Mouse (Mus musculus): ENCODE measurements around the gene Gpnmb. TPM values are rescaled to one million over a fixed set of nuclear protein-coding genes. Genes with fewer than 3 reads are reported as not detected.

Gpnmb gene
- polyA plus RNA-seq (2014; fragmentation: Nextera tagmentation; extraction: Ambion mirVana): 0.21 and 0.84 TPM in 2 replicates

DNA sequence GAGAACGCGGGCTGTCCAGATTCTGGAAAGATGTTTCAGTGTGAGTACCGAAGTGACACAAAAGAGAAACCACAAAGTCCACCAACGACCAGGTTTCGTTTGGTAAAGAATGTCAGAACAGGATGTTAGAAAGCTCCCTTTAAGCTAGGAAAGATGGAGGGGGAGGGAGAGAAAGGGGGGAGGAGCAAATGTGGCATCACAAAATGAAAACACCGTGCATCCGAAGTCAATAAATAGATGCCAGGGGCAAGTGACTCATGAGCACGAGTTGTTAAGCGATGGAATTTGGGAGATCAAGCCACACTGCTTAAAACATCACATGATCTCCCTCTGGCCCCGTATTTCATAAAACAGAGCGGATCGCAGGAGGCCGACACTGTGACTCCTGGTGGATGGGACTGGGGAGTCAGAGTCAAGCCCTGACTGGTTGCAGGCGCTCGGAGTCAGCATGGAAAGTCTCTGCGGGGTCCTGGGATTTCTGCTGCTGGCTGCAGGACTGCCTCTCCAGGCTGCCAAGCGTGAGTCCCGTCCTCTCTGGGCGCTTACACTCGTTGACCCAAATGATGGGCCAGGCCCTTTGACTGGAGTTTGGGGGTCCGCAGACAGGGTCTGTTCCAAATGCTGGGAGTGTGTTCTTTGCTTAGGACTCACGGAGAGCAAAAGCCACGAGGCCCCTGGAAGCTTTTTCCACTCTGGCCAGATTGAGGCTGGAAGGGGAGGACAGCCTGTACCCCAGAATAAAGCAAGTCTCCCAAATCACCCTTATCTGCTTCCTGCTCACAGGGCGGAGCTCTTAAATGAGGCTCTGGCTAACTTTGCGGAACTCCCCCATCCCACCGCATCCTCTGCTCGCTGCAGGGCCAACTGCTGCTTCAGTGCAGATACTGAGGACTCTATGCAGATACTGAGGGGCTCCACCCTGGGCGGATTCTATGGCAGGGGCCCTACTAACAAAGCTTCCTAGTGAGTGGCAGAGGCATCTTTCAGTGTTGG is at the start of gene Gpnmb:
Gene Gpnmb, plus strand, starts transcription at position 272 of the 993 bp plus-strand sequence.
- no peak within 1 kb of the TSS for H3K27ac ChIP-seq (ENCODE audit: low read depth, low read length)
- H3K4me1 ChIP-seq (replicated peaks; ENCODE audit: control insufficient read depth, insufficient read depth, low read length): peaks cover 6% of the 10 kb centered on the region
- H3K4me3 ChIP-seq (ENCODE audit: low read depth, low read length): no peak within 1 kb of the TSS
- H3K27me3 ChIP-seq (replicated peaks; ENCODE audit: control insufficient read depth, insufficient read depth, low read length): peaks cover 22% of the 10 kb centered on the region
- DNase-seq (ENCODE audit: low spot score) (no peak), ATAC-seq (replicated peaks; ENCODE audit: low FRiP score) (no peak)
- 28% methylated on average over 28 of the region's 28 CpGs for WGBS
- H3K9ac ChIP-seq (ENCODE audit: low read depth, low read length): no peak within 1 kb of the TSS
- peak within 1 kb of the TSS; percentile 34; the same call in 1 of the 2 replicates for H3K4me2 ChIP-seq
- H3K9me3 ChIP-seq (ENCODE audit: control insufficient read depth, low read length): no peaks in the 10 kb centered on the region
- H3K36me3 ChIP-seq (ENCODE audit: control insufficient read depth, insufficient read depth, low read length): no peaks in the 10 kb centered on the region

DNA sequence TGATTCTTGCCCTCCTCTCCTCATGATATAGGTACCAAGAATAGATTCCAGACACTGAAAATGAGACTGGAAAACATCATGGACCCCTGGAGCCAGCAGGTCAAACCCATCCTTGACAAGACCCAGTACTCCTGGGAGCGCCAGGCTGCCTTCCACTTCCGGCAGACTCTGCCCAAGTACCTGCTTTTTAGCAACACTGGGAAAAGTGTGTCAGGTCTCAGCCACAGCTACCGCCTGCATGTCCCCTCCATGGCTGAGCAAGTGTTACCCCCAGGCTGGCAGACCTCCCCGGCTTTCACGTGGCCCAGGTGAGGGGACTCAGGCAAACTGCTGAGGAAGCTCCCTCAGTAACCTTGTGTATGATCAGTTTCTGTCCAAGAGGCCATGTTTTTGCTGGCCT is 46.4 kb upstream of the Gpnmb start:
- H3K36me3 ChIP-seq (ENCODE audit: control insufficient read depth, insufficient read depth, low read length): no peaks in the 10 kb centered on the region
- H3K9ac ChIP-seq (ENCODE audit: low read depth, low read length): no peak overlapping the region
- ATAC-seq (replicated peaks; ENCODE audit: low FRiP score) (no peak), DNase-seq (ENCODE audit: low spot score) (no peak)
- 86% methylated on average over 5 of the region's 5 CpGs for WGBS
- H3K4me2 ChIP-seq: no peak overlapping the region
- no peaks in the 10 kb centered on the region for H3K27me3 ChIP-seq (replicated peaks; ENCODE audit: control insufficient read depth, insufficient read depth, low read length)
- H3K27ac ChIP-seq (ENCODE audit: low read depth, low read length): no peak overlapping the region
- H3K9me3 ChIP-seq (ENCODE audit: control insufficient read depth, low read length): no peaks in the 10 kb centered on the region
- H3K4me3 ChIP-seq (ENCODE audit: low read depth, low read length): no peak overlapping the region
- H3K4me1 ChIP-seq (replicated peaks; ENCODE audit: control insufficient read depth, insufficient read depth, low read length): no peaks in the 10 kb centered on the region

DNA sequence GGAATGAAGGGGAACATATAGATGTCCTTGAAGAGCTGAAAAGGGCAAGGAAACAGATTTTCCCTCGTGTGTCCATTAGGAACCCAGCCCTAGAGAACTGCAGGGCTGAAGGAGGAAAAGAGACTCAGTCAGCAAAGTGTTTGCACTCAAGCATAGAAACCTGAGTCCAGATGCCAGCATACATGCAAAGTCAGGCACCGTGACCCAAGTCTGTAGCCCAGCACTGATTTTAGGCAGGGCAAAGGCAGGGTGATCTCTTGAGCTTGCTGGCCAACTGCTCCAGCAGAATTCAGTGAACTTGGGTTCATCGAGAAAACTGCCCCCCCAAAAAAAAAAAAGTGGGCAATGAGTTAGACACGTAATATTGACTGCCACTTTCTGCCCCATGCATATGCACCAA is 44.4 kb upstream of the Gpnmb start:
- no peak for DNase-seq (ENCODE audit: low spot score)
- Histone ChIP-seq H3K27me3 (replicated peaks; ENCODE audit: control insufficient read depth, insufficient read depth, low read length) (no peaks in the 10 kb centered on the region), H3K4me2 (no peak overlapping the region), H3K27ac (ENCODE audit: low read depth, low read length) (no peak overlapping the region), H3K36me3 (ENCODE audit: control insufficient read depth, insufficient read depth, low read length) (no peaks in the 10 kb centered on the region), H3K4me3 (ENCODE audit: low read depth, low read length) (no peak overlapping the region), H3K9ac (ENCODE audit: low read depth, low read length) (no peak overlapping the region), H3K4me1 (replicated peaks; ENCODE audit: control insufficient read depth, insufficient read depth, low read length) (no peaks in the 10 kb centered on the region), H3K9me3 (ENCODE audit: control insufficient read depth, low read length) (no peaks in the 10 kb centered on the region)
- ATAC-seq (replicated peaks; ENCODE audit: low FRiP score): no peak
- 73% methylated on average over 4 of the region's 4 CpGs for WGBS

DNA sequence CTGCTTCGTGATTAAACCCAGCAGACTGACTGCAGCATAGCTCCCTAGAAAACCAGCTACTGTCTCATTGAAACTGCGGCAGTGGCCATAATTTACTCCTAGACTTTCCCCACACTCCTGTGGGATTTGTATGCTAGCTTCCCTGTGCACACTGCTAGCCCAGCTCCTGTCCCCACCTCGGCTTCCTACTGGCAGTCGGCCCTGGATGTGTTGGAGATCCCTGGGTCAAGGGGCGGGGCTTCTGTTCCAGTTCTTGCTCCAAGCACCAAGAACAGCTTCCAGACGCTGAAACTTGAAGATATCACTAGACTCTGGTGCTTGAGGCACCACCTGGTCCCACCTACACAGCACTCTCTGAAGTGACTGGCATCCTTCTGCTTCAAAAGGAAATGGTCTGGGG is 38.2 kb upstream of the Gpnmb start:
- Histone ChIP-seq H3K4me2 (no peak overlapping the region), H3K27ac (ENCODE audit: low read depth, low read length) (no peak overlapping the region), H3K36me3 (ENCODE audit: control insufficient read depth, insufficient read depth, low read length) (no peaks in the 10 kb centered on the region), H3K4me3 (ENCODE audit: low read depth, low read length) (no peak overlapping the region), H3K27me3 (replicated peaks; ENCODE audit: control insufficient read depth, insufficient read depth, low read length) (no peaks in the 10 kb centered on the region), H3K9ac (ENCODE audit: low read depth, low read length) (no peak overlapping the region), H3K4me1 (replicated peaks; ENCODE audit: control insufficient read depth, insufficient read depth, low read length) (no peaks in the 10 kb centered on the region), H3K9me3 (ENCODE audit: control insufficient read depth, low read length) (no peaks in the 10 kb centered on the region)
- WGBS: 60% methylated on average over 6 of the region's 6 CpGs
- no peak for DNase-seq (ENCODE audit: low spot score)
- no peak for ATAC-seq (replicated peaks; ENCODE audit: low FRiP score)

DNA sequence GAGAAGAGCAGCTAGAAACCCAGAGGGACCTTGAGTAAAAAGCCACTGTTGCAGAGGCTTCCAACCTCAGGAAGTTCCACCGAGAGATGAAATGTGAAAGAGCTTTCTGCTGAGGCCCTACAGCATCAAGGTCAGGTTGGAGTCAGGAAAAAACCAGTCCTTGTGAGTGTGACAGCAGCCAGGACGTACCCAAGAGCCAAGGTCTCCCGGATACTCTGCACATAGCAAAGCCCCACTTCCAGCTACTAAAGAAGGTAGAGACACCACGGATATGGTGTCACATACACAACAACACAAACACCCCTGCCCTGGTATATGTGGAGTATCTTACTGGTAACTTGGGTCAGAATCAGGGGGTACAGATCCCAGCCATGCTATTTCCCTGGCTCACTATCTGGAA is 37.5 kb upstream of the Gpnmb start:
- H3K27me3 ChIP-seq (replicated peaks; ENCODE audit: control insufficient read depth, insufficient read depth, low read length): no peaks in the 10 kb centered on the region
- DNase-seq (ENCODE audit: low spot score): no peak
- no peak overlapping the region for H3K4me2 ChIP-seq
- H3K36me3 ChIP-seq (ENCODE audit: control insufficient read depth, insufficient read depth, low read length): no peaks in the 10 kb centered on the region
- ATAC-seq (replicated peaks; ENCODE audit: low FRiP score): no peak
- 72% methylated on average over 4 of the region's 4 CpGs for WGBS
- H3K27ac ChIP-seq (ENCODE audit: low read depth, low read length): no peak overlapping the region
- H3K9me3 ChIP-seq (ENCODE audit: control insufficient read depth, low read length): no peaks in the 10 kb centered on the region
- H3K4me1 ChIP-seq (replicated peaks; ENCODE audit: control insufficient read depth, insufficient read depth, low read length): no peaks in the 10 kb centered on the region
- no peak overlapping the region for H3K4me3 ChIP-seq (ENCODE audit: low read depth, low read length)
- no peak overlapping the region for H3K9ac ChIP-seq (ENCODE audit: low read depth, low read length)

DNA sequence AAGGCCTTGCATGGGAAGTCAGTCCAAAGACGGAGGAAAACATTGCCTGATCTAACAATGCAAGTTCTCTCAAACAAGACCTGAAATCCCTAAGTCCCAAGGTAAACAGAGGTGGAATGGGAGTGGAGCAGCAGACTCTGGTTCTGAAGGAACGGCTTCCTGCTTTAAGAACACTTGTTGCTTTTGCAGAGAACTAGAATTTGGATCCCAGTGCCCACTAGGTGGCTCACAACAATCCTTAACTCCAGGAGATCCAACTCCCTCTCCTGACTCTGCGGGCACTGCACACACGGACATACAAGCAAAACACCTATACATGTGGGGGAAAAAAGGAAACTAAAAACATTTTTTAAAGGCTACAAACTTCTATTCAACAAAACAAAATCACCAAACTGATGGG is 33.0 kb upstream of the Gpnmb start:
- no peak overlapping the region for H3K4me2 ChIP-seq
- no peak overlapping the region for H3K27ac ChIP-seq (ENCODE audit: low read depth, low read length)
- DNase-seq (ENCODE audit: low spot score): no peak
- no peaks in the 10 kb centered on the region for H3K36me3 ChIP-seq (ENCODE audit: control insufficient read depth, insufficient read depth, low read length)
- 0 out of 2 replicates have a peak, but pooled peaks cover 2% of the 10 kb centered on the region for H3K4me1 ChIP-seq (replicated peaks; ENCODE audit: control insufficient read depth, insufficient read depth, low read length)
- H3K9me3 ChIP-seq (ENCODE audit: control insufficient read depth, low read length): no peaks in the 10 kb centered on the region
- no peak for ATAC-seq (replicated peaks; ENCODE audit: low FRiP score)
- no peaks in the 10 kb centered on the region for H3K27me3 ChIP-seq (replicated peaks; ENCODE audit: control insufficient read depth, insufficient read depth, low read length)
- no peak overlapping the region for H3K4me3 ChIP-seq (ENCODE audit: low read depth, low read length)
- WGBS: 48% methylated on average over 4 of the region's 4 CpGs
- H3K9ac ChIP-seq (ENCODE audit: low read depth, low read length): no peak overlapping the region

DNA sequence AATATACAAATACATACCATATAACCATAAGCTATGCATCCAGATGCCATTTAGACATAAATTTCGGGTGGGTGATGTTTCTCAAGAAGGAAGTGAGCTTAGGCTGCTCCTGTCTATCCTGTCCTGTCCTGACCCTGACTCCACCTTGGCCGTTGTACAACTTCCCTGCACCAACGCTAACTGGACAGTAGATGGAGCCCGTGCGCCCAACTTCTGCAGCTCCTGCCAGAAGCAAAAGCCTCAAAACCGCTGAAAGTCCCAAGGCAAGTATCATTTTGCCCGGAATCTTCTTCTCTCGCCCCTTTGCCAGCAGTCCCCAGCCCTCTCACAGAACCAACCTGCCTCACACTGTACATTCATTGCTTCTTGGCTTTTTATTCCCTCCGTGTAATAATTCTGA is 28.4 kb upstream of the Gpnmb start:
- no peak overlapping the region for H3K9ac ChIP-seq (ENCODE audit: low read depth, low read length)
- H3K27me3 ChIP-seq (replicated peaks; ENCODE audit: control insufficient read depth, insufficient read depth, low read length): no peaks in the 10 kb centered on the region
- H3K4me2 ChIP-seq: peak overlapping the region; percentile 65
- peak; percentile 62 for DNase-seq (ENCODE audit: low spot score)
- 2% methylated on average over 9 of the region's 9 CpGs for WGBS
- H3K4me3 ChIP-seq (ENCODE audit: low read depth, low read length): peak overlapping the region; percentile 28
- no peak overlapping the region for H3K27ac ChIP-seq (ENCODE audit: low read depth, low read length)
- ATAC-seq (replicated peaks; ENCODE audit: low FRiP score): no peak; the same call in 1 of the 2 replicates
- H3K9me3 ChIP-seq (ENCODE audit: control insufficient read depth, low read length): no peaks in the 10 kb centered on the region
- H3K4me1 ChIP-seq (replicated peaks; ENCODE audit: control insufficient read depth, insufficient read depth, low read length): 0 out of 2 replicates have a peak, but pooled peaks cover 4% of the 10 kb centered on the region
- H3K36me3 ChIP-seq (ENCODE audit: control insufficient read depth, insufficient read depth, low read length): no peaks in the 10 kb centered on the region

DNA sequence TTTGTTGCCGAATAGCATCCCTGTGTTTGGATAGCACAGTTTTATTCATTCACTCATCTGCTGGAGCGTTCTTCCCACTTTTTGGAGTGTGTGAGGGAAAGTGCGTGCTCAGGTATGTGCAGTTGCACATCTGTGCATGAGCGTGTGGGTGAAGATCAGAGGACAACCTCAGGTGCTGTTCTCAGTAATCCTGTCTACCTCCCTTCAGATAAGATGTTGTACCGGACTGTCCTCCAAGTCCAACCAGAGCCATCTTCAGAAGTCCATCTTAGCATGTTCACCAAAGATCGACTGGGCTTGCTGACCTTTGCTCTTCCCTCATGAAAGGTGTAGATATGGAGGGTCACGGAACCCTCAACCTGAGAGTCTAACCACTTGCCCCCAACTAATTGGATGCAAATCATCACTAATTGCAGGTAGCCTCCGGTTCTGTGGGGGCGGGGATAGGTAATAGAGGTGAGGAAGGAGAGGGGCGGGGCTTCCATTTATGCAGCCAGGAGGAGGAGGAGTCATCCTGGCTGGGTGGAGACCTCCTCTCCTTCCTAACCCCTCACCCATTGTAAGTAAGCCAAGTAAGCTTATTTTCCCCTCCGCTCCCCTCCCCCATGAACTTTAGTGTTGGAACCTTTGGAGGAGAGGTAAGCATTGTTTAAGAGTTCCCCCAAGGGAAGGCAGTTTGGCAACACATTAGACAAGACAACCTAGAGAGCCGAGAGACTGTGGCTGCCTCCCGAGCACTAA is 27.8 kb upstream of the Gpnmb start:
- ATAC-seq (replicated peaks; ENCODE audit: low FRiP score): no peak
- Histone ChIP-seq H3K9me3 (ENCODE audit: control insufficient read depth, low read length) (no peaks in the 10 kb centered on the region), H3K4me3 (ENCODE audit: low read depth, low read length) (peak overlapping the region; percentile 28), H3K4me1 (replicated peaks; ENCODE audit: control insufficient read depth, insufficient read depth, low read length) (0 out of 2 replicates have a peak, but pooled peaks cover 4% of the 10 kb centered on the region), H3K36me3 (ENCODE audit: control insufficient read depth, insufficient read depth, low read length) (no peaks in the 10 kb centered on the region), H3K4me2 (peak overlapping the region; percentile 65), H3K27me3 (replicated peaks; ENCODE audit: control insufficient read depth, insufficient read depth, low read length) (no peaks in the 10 kb centered on the region), H3K27ac (ENCODE audit: low read depth, low read length) (no peak overlapping the region), H3K9ac (ENCODE audit: low read depth, low read length) (no peak overlapping the region)
- 26% methylated on average over 13 of the region's 13 CpGs for WGBS
- no peak for DNase-seq (ENCODE audit: low spot score)
